Mouse (Mus musculus): ENCODE data around the gene Poldip3. TPM values are rescaled to one million over a fixed set of nuclear protein-coding genes. Genes with fewer than 3 reads are reported as not detected.

Poldip3 gene
- total and polyA plus RNA-seq, 3 experiments: 77.0 to 78.9 (median 77.2) TPM

GRCm38 (mm10) chr15:83103111-83103510, 46.1 kb downstream of the Poldip3 start:
- Histone ChIP-seq H3K27ac (ENCODE audit: insufficient read depth, low read depth) (no peak overlapping the region), H3K36me3 (replicated peaks in 1 of 2; ENCODE audit: control insufficient read depth in 1 of 2, insufficient read depth in 1 of 2, low read length in 1 of 2) (peaks cover 26 to 65% of the 10 kb centered on the region in 2 experiments)
- dilution Hi-C loops (cut with MboI; ENCODE audit: extremely low pct_ligation_motif_present, extremely low pct_unique_long_range_greater_than_20kb, low sequenced_read_pairs): no loop called here

GRCm38 (mm10) chr15:83100332-83100662, 48.9 kb downstream of the Poldip3 start:
- Histone ChIP-seq H3K4me2 (ENCODE audit: insufficient read depth, low read depth, poor library complexity, severe bottlenecking) (peak overlapping the region; percentile 67), H3K9me3 (replicated peaks; ENCODE audit: low read length) (no peaks in the 10 kb centered on the region), H3K27me3 (replicated peaks) (no peaks in the 10 kb centered on the region), H3K4me1 (ENCODE audit: control insufficient read depth in 1 of 2, insufficient read depth in 2 of 2) (peaks cover 0 to 41% of the 10 kb centered on the region in 2 experiments; a peak in 2 of 4 replicates), H3K9ac (ENCODE audit: insufficient read depth, low read depth) (peak overlapping the region; percentile 87), H3K36me3 (replicated peaks in 1 of 2; ENCODE audit: control insufficient read depth in 1 of 2, insufficient read depth in 1 of 2, low read length in 1 of 2) (peaks cover 11 to 39% of the 10 kb centered on the region in 2 experiments), H3K27ac (ENCODE audit: insufficient read depth, low read depth) (no peak overlapping the region), H3K4me3 (replicated peaks in 1 of 3; ENCODE audit: low read depth in 2 of 3, low read length in 2 of 3, poor library complexity in 1 of 3) (peak overlapping the region; percentile 76 to 81 (median 77)), H3K79me2 (replicated peaks; ENCODE audit: control insufficient read depth, extremely low read depth, insufficient read depth, poor library complexity, severe bottlenecking) (no peaks in the 10 kb centered on the region)
- peak; percentile 91; the same call in 1 of the 2 replicates for TF ChIP-seq NELFE (IDR thresholded peaks at IDR 0.05; ENCODE audit: low read depth, low read length)
- no peak for TF ChIP-seq MEF2A (IDR thresholded peaks at IDR 0.05; ENCODE audit: borderline replicate concordance, low read depth, low read length)
- no peak for TF ChIP-seq KAT2A (IDR thresholded peaks at IDR 0.05; ENCODE audit: insufficient replicate concordance, low read length)
- TF ChIP-seq JUN (IDR thresholded peaks at IDR 0.05; ENCODE audit: insufficient read depth, low read depth, low read length): no peak
- no peak for TF ChIP-seq ETS1 (conservative IDR thresholded peaks at IDR 0.05; ENCODE audit: low read depth, low read length)
- DNase-seq (ENCODE audit: extremely low read depth): no peak
- in situ Hi-C loops (cut with MboI; ENCODE audit: low pct_ligation_motif_present, low pct_unique_long_range_greater_than_20kb, low sequenced_read_pairs): no loop called here
- dilution Hi-C loops (cut with MboI; ENCODE audit: extremely low pct_ligation_motif_present, extremely low pct_unique_long_range_greater_than_20kb, low sequenced_read_pairs): no loop called here

More at GRCm38 (mm10) chr15:83103111-83103510, 46.1 kb downstream of the Poldip3 start:
- Histone ChIP-seq H3K4me3 (replicated peaks in 1 of 3; ENCODE audit: low read depth in 2 of 3, low read length in 2 of 3, poor library complexity in 1 of 3) (no peak overlapping the region), H3K9me3 (replicated peaks; ENCODE audit: low read length) (no peaks in the 10 kb centered on the region), H3K27me3 (replicated peaks) (no peaks in the 10 kb centered on the region), H3K79me2 (replicated peaks; ENCODE audit: control insufficient read depth, extremely low read depth, insufficient read depth, poor library complexity, severe bottlenecking) (no peaks in the 10 kb centered on the region), H3K9ac (ENCODE audit: insufficient read depth, low read depth) (no peak overlapping the region), H3K4me2 (ENCODE audit: insufficient read depth, low read depth, poor library complexity, severe bottlenecking) (no peak overlapping the region), H3K4me1 (ENCODE audit: control insufficient read depth in 1 of 2, insufficient read depth in 2 of 2) (peaks cover 0 to 30% of the 10 kb centered on the region in 2 experiments; a peak in 2 of 4 replicates)
- TF ChIP-seq POLR2A (IDR thresholded peaks at IDR 0.05; ENCODE audit: low read depth, low read length) (no peak), CHD1 (IDR thresholded peaks at IDR 0.05; ENCODE audit: low read depth, low read length) (no peak), ZNF384 (IDR thresholded peaks at IDR 0.05; ENCODE audit: low read depth, low read length) (no peak), MAX (IDR thresholded peaks at IDR 0.05; ENCODE audit: low read length) (no peak), TCF12 (IDR thresholded peaks at IDR 0.05; ENCODE audit: low read depth, low read length) (no peak), MXI1 (IDR thresholded peaks at IDR 0.05; ENCODE audit: low read depth, low read length) (no peak), TBP (conservative IDR thresholded peaks at IDR 0.05; ENCODE audit: low read depth, low read length) (no peak)
- in situ Hi-C loops (cut with MboI; ENCODE audit: low pct_ligation_motif_present, low pct_unique_long_range_greater_than_20kb, low sequenced_read_pairs): no loop called here
- DNase-seq (ENCODE audit: extremely low read depth): no peak

Measured in CH12.LX (cell line).